Mouse (Mus musculus) MN1 (cell line): ENCODE measurements around the gene 3830403N18Rik.
A peak's percentile ranks its signal among the peaks of the same experiment; 100 is the strongest.
"Not testable (repeated sequence)": the region's sequence is repeated elsewhere in the genome, so short reads cannot be mapped to it uniquely, and the experiment has no call there.

ENCODE experiments used
- DNase-seq: peaks from one replicate; pipeline ENCODE4 v3.0.0-alpha.2; 2016; ENCODE audit warnings: low spot score

Gene 3830403N18Rik

DNA sequence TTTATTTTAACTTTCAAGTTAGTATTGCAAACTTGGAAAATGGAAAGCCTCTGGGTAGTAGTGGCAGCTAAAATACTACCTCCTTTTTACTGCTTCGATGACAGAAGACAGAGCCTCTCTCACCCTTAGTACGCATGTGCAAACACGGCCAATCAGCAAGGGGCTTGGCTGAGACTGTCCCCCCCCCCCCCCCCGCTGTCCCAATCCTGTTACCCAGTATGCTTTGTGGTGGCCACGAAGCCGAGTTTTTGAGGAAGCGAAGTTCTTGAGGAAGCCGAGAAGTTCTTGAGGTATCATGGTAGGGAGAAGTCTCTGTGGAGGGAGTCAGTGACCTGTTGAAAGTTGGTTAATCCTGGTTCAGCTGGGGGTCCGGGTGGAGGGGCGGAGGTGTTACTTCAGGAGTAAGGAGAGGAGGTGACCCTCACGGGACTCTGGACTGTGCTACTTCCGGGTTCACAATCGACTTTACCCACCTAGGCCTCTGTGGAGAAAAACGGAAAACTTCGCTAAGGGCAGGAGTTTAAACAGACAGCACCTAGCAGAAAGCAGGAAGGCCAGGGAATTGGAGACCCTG lies at the start of gene 3830403N18Rik:
Gene 3830403N18Rik (plus strand): TSS at position 237 of the 574 bp plus-strand sequence.
- peak; percentile 24 for DNase-seq

GRCm38 (mm10) chrX:56151396-56151795 lies 15.0 kb downstream of the 3830403N18Rik start:
- DNase-seq, result no peak

DNA sequence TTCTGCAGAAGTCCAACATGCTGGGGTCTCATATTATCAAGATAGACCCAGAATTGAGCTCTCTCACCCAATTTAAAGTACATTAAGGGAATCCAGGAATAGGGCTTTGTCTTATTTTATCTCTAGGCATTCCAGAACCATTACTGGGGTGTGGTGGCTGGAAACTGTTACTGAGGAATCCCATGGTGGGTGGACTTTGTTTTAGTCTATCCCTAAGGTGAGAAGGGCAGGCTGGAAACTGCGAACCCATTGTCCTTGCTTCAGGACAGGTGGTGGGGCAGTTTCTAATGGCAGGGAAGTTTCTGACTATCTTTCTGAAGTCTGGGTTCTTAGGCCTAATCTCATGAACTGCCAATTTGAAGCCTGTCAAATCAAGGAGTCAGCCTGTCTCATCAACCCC lies 50.1 kb downstream of the 3830403N18Rik start:
- DNase-seq, result not testable (repeated sequence)
